In the genomic region with DNA sequence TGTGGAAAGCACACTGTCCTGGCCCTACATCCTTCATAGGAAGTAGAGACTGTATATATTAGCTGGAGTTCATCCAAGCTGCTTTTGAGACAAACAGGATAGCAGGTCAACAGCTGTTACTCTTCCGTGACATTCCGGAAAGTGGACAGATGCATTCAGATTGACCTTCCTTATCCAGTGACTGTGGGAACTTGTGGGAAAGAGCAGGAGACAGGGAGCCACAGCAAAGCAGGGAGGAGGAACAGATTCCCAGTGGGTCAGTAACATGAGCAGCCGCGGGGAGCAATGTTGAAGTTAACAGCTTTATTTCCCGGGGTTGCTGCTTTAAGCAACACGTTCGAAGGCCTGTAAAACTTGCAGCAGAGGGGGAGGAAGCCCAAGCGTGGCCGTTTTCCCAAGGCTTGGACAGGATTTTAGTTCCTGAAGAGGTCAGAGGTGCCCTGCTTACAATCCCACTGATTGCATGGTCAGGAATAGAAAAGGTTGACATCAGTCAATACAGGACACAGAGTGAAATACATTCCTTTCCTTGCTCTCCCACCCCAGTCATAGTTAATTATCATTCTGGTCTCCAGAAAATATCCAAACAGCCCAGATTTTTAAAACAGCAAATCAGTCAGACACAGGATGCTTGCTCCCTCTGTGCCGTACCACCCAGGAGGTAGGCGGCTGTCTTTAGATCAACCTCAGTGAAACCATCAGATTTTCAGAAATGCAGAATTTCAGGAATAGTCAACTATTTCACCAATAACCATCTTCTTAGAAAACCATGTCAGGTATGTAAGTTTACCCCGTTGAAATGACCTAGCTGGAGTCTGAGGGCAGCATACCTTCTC, we compare ENCODE assay signal across 9 mouse cellular contexts. TPM values are rescaled to one million over a fixed set of nuclear protein-coding genes. Genes with fewer than 3 reads are reported as not detected.
A peak's percentile ranks its signal among the peaks of the same experiment; 100 is the strongest.
DNase-seq lines count a peak whose midpoint lies in the region; ATAC-seq and TF ChIP-seq lines count a peak whose summit lies in the region.
"Had no signal": no experiment of that assay in that cellular context is flagged by ENCODE, and none has a peak within 500 bp of the region (broad histone marks: within the 10 kb centered on the region; RNA-seq: fewer than 3 reads in every experiment).

No protein-coding gene starts in this region.

- WGBS in midbrain, embryonic 11.5 days: 71% methylated on average over 12 of the region's 12 CpGs
- 67% methylated on average over 12 of the region's 12 CpGs for WGBS in midbrain, embryonic 14.5 days
- 57% methylated on average over 12 of the region's 12 CpGs for WGBS in liver, embryonic 15.5 days (ENCODE audit: insufficient replicate concordance)
- 61% methylated on average over 12 of the region's 12 CpGs for WGBS in hindbrain, embryonic 12.5 days

- no peak overlapping the region for H3K27ac ChIP-seq in midbrain, embryonic 11.5 days (ENCODE audit: low read depth, low read length)
- no peak overlapping the region for H3K27ac ChIP-seq in midbrain, embryonic 14.5 days (replicated peaks; ENCODE audit: low read depth, low read length)
- H3K27ac ChIP-seq in liver, embryonic 15.5 days (replicated peaks): no peak overlapping the region
- no peak overlapping the region for H3K27ac ChIP-seq in left cerebral cortex, adult 2 months
- H3K27ac ChIP-seq in hindbrain, embryonic 12.5 days: no peak overlapping the region
- H3K27ac ChIP-seq: hindbrain, embryonic 15.5 days had no signal

- no peak for ATAC-seq in midbrain, embryonic 11.5 days (ENCODE audit: low FRiP score)
- ATAC-seq in midbrain, embryonic 14.5 days (ENCODE audit: low FRiP score, low TSS enrichment): no peak
- ATAC-seq in liver, embryonic 15.5 days (ENCODE audit: insufficient read depth): peak; percentile 49
- no peak for ATAC-seq in hindbrain, embryonic 12.5 days (ENCODE audit: low FRiP score)

- H3K9me3 ChIP-seq in midbrain, embryonic 11.5 days (ENCODE audit: control insufficient read depth, low read length): no peaks in the 10 kb centered on the region
- no peaks in the 10 kb centered on the region for H3K9me3 ChIP-seq in midbrain, embryonic 14.5 days (ENCODE audit: control insufficient read depth, low read length)
- no peaks in the 10 kb centered on the region for H3K9me3 ChIP-seq in liver, embryonic 15.5 days (replicated peaks)
- H3K9me3 ChIP-seq in hindbrain, embryonic 12.5 days (replicated peaks): no peaks in the 10 kb centered on the region
- H3K9me3 ChIP-seq: hindbrain, embryonic 15.5 days had no signal

- no peaks in the 10 kb centered on the region for H3K36me3 ChIP-seq in midbrain, embryonic 11.5 days (ENCODE audit: control insufficient read depth, insufficient read depth, low read length)
- no peaks in the 10 kb centered on the region for H3K36me3 ChIP-seq in midbrain, embryonic 14.5 days (ENCODE audit: control insufficient read depth, insufficient read depth, low read length)
- no peaks in the 10 kb centered on the region for H3K36me3 ChIP-seq in liver, embryonic 15.5 days (replicated peaks)
- H3K36me3 ChIP-seq in hindbrain, embryonic 12.5 days: no peaks in the 10 kb centered on the region
- H3K36me3 ChIP-seq: hindbrain, embryonic 15.5 days had no signal

- no peak for TF ChIP-seq CTCF in left cerebral cortex, adult 2 months (IDR thresholded peaks at IDR 0.05)

- DNase-seq in midbrain, embryonic 11.5 days (ENCODE audit: low spot score, missing footprints): peak; percentile 74
- DNase-seq in midbrain, embryonic 14.5 days: no peak
- peak; percentile 39 to 48 for DNase-seq in heart, postnatal 36 days
- DNase-seq in left cerebral cortex, adult 2 months (ENCODE audit: extremely low spot score in 1 of 2, low spot score in 2 of 2): no peak
- no peak for DNase-seq in cerebellum, adult 11-12 months
- DNase-seq in thymus, postnatal 25 days: no peak

- no peaks in the 10 kb centered on the region for H3K4me1 ChIP-seq in midbrain, embryonic 11.5 days (ENCODE audit: control insufficient read depth, insufficient read depth, low read length)
- H3K4me1 ChIP-seq in midbrain, embryonic 14.5 days (ENCODE audit: control insufficient read depth, insufficient read depth, low read length): no peaks in the 10 kb centered on the region
- no peaks in the 10 kb centered on the region for H3K4me1 ChIP-seq in liver, embryonic 15.5 days (replicated peaks)
- 0 out of 2 replicates have a peak, but pooled peaks cover 2% of the 10 kb centered on the region for H3K4me1 ChIP-seq in hindbrain, embryonic 12.5 days

- no peaks in the 10 kb centered on the region for H3K27me3 ChIP-seq in midbrain, embryonic 11.5 days (ENCODE audit: control insufficient read depth, insufficient read depth, low read length)
- no peaks in the 10 kb centered on the region for H3K27me3 ChIP-seq in midbrain, embryonic 14.5 days (ENCODE audit: control insufficient read depth, insufficient read depth, low read length)
- H3K27me3 ChIP-seq in liver, embryonic 15.5 days: no peaks in the 10 kb centered on the region
- no peaks in the 10 kb centered on the region for H3K27me3 ChIP-seq in hindbrain, embryonic 12.5 days
- H3K27me3 ChIP-seq: hindbrain, embryonic 15.5 days had no signal

- H3K4me3 ChIP-seq in midbrain, embryonic 11.5 days (ENCODE audit: low read depth, low read length): no peak overlapping the region
- no peak overlapping the region for H3K4me3 ChIP-seq in midbrain, embryonic 14.5 days (replicated peaks; ENCODE audit: low read depth, low read length)
- no peak overlapping the region for H3K4me3 ChIP-seq in liver, embryonic 15.5 days (replicated peaks)
- no peak overlapping the region for H3K4me3 ChIP-seq in left cerebral cortex, adult 2 months
- no peak overlapping the region for H3K4me3 ChIP-seq in hindbrain, embryonic 12.5 days
- H3K4me3 ChIP-seq: hindbrain, embryonic 15.5 days had no signal

- no peak overlapping the region for H3K9ac ChIP-seq in midbrain, embryonic 11.5 days (ENCODE audit: low read length)
- H3K9ac ChIP-seq in midbrain, embryonic 14.5 days (replicated peaks; ENCODE audit: low read length): no peak overlapping the region
- H3K9ac ChIP-seq in liver, embryonic 15.5 days: no peak overlapping the region
- no peak overlapping the region for H3K9ac ChIP-seq in hindbrain, embryonic 12.5 days
- H3K9ac ChIP-seq: hindbrain, embryonic 15.5 days had no signal

- intact Hi-C loops in heart, postnatal 36 days (cut with DNase I): loop anchor here (5.0 kb wide), 1 partner anchor 127 kb away; no protein-coding TSS in a partner anchor
- intact Hi-C loops in left cerebral cortex, adult 2 months (cut with DNase I): loop anchor here (10.0 kb wide), 1 partner anchor 110 kb away; no protein-coding TSS in a partner anchor

- H3K4me2 ChIP-seq in midbrain, embryonic 11.5 days: no peak overlapping the region
- no peak overlapping the region for H3K4me2 ChIP-seq in midbrain, embryonic 14.5 days (ENCODE audit: low read length)
- H3K4me2 ChIP-seq in liver, embryonic 15.5 days: no peak overlapping the region
- no peak overlapping the region for H3K4me2 ChIP-seq in hindbrain, embryonic 12.5 days (replicated peaks)
- H3K4me2 ChIP-seq: hindbrain, embryonic 15.5 days had no signal

RNA-seq across cellular contexts. Expression of a gene that starts 18.7 kb away (rescaled TPM):
- 0.10 and 0.28 TPM in 2 replicates for polyA plus RNA-seq in midbrain, embryonic 11.5 days (2014; fragmentation: Nextera tagmentation; extraction: Ambion mirVana)
- polyA plus RNA-seq in midbrain, embryonic 14.5 days (2014; fragmentation: Nextera tagmentation; extraction: Ambion mirVana): 0.12 and 0.18 TPM in 2 replicates
- total RNA-seq in heart, postnatal 36 days (2021): 10 to 100 TPM in 1 of 2 experiments, 1 to 10 TPM in 1; 9.5 to 13.2 TPM
- polyA plus RNA-seq in liver, embryonic 15.5 days (2015; fragmentation: Nextera tagmentation; extraction: Ambion mirVana): 0.03 and 0.09 TPM in 2 replicates
- total RNA-seq in left cerebral cortex, adult 2 months (2021): under 1 TPM; 0.40 to 0.50 TPM
- 0.06 and 0.14 TPM in 2 replicates for polyA plus RNA-seq in hindbrain, embryonic 12.5 days (2016; fragmentation: Nextera tagmentation; extraction: Ambion mirVana)

Comparison
In these comparisons a context has a peak if more than half of its experiments do, and no peak if none do; other contexts are left out.
1. DNase-seq: peak in midbrain, embryonic 11.5 days (single experiment) and heart, postnatal 36 days (2 of 2); none in midbrain, embryonic 14.5 days (single experiment), left cerebral cortex, adult 2 months (0 of 2), cerebellum, adult 11-12 months (single experiment) and thymus, postnatal 25 days (single experiment).